Mouse (Mus musculus) liver, embryonic 14.5 days (tissue): ENCODE results near the gene Lrrn2. TPM values are rescaled to one million over a fixed set of nuclear protein-coding genes. Genes with fewer than 3 reads are reported as not detected.

ENCODE experiments used
- ATAC-seq: fragments of 200-750 bp; cut with Nextera tagmentation; 2 replicates; pipeline ENCODE4 v1.8.0; 2017; ENCODE audit warnings: moderate number of reproducible peaks, mild to moderate bottlenecking, moderate library complexity; ENCODE audit not compliant: insufficient read depth
- DNase-seq, 3 experiments: peaks; one replicate each; pipeline ENCODE4 v3.0.0-alpha.2; 2012 to 2013; ENCODE audit warnings: low read depth in 3 of 3, low spot score in 3 of 3
- H3K27ac ChIP-seq: fragments of 300-500 bp; sonication (generic); 2 replicates; pipeline ENCODE4 v1.5.1; 2014; ENCODE audit warnings: moderate library complexity, mild to moderate bottlenecking, control low read depth, inconsistent platforms
- H3K27me3 ChIP-seq: fragments of 300-500 bp; sonication (generic); 2 replicates; pipeline ENCODE4 v1.6.1; 2014; ENCODE audit warnings: mild to moderate bottlenecking, low read length, moderate library complexity; ENCODE audit not compliant: control insufficient read depth, insufficient read depth
- H3K36me3 ChIP-seq: fragments of 300-500 bp; sonication (generic); replicated peaks from 2 replicates; pipeline ENCODE4 v1.6.1; 2014; ENCODE audit warnings: low read depth; ENCODE audit not compliant: control insufficient read depth, insufficient read depth
- H3K4me1 ChIP-seq, 2 experiments: fragments of 200-500 bp in 1 of 2; fragments of 300-500 bp in 1 of 2; sonication (generic) in 1 of 2; replicated peaks; 2 replicates each; pipeline ENCODE4 v1.6.1; 2012 to 2014; ENCODE audit warnings: antibody characterized with exemption in 1 of 2, inconsistent platforms in 1 of 2, low read length in 1 of 2; ENCODE audit not compliant: control insufficient read depth in 2 of 2, insufficient read depth in 2 of 2
- H3K4me2 ChIP-seq: fragments of 300-500 bp; sonication (generic); 2 replicates; pipeline ENCODE4 v1.6.1; 2014; ENCODE audit warnings: low read depth, mild to moderate bottlenecking, control low read depth, moderate library complexity
- H3K4me3 ChIP-seq, 2 experiments: fragments of 200-500 bp in 1 of 2; fragments of 300-500 bp in 1 of 2; sonication (generic) in 1 of 2; 2 replicates each; pipeline ENCODE4 v1.5.1; 2012 to 2014; ENCODE audit warnings: low read depth in 2 of 2, low read length in 2 of 2, mild to moderate bottlenecking in 2 of 2, control low read depth in 1 of 2, inconsistent platforms in 1 of 2, moderate library complexity in 1 of 2; ENCODE audit not compliant: insufficient read depth in 1 of 2
- H3K9ac ChIP-seq: fragments of 300-500 bp; sonication (generic); replicated peaks from 2 replicates; pipeline ENCODE4 v1.6.1; 2014; ENCODE audit warnings: mild to moderate bottlenecking, control low read depth, moderate library complexity
- H3K9me3 ChIP-seq: fragments of 300-500 bp; sonication (generic); 2 replicates; pipeline ENCODE4 v1.6.1; 2016; ENCODE audit warnings: low read length, mixed read lengths; ENCODE audit not compliant: control insufficient read depth
- CTCF ChIP-seq: IDR thresholded peaks from 2 replicates; pipeline ENCODE4 v1.5.1; 2016; ENCODE audit warnings: antibody characterized with exemption, low read depth, control low read depth
- EP300 ChIP-seq: IDR thresholded peaks from 2 replicates; pipeline ENCODE4 v1.6.1; 2016; ENCODE audit warnings: antibody characterized with exemption, low read depth
- WGBS: fragments of 180-500 bp; shearing (Covaris S2); extraction: QIAGEN DNeasy Blood & Tissue Kit; methylation state at CpG from one replicate; pipeline ENCODE4 v1.1.7; 2014; ENCODE audit not compliant: insufficient replicate concordance; 5-methylcytosine and 5-hydroxymethylcytosine counted together
- polyA plus RNA-seq, 2 experiments: library from polyadenylated mRNA; depleted of rRNA in 1 of 2; stranded (reverse) in 1 of 2; unstranded in 1 of 2; fragments of >200 nt; fragmentation: Nextera tagmentation in 1 of 2; extraction: Ambion mirVana in 1 of 2; gene quantifications; 2 replicates each; pipeline versions ENCODE4 v1.2.1 to v1.2.3; 2012 to 2014

Gene Lrrn2
- polyA plus RNA-seq, 2 experiments = 0.03 TPM; not detected in 1

DNA sequence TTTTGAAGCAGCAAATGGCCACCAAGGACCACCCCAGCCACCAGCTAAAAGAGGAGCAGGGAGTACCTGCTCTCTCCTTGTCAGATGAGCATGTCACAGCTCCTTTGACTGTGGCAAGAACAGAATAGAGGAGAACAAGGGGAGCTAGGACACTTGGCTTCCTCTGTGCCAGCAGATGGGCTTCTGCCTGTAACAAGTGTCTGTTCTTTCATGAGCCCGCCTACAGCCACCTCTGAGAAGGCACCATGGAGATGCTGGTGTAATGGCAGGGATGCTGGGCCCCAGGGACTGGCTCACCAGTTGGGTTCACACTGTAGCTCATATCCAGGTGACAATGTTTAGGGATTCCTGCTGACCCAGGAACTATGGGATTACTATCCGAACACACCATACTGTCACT, 12.0 kb downstream of the Lrrn2 start:
- 59% methylated on average over 2 of the region's 2 CpGs for WGBS
- DNase-seq (no peak), ATAC-seq (no peak)
- Histone ChIP-seq H3K4me3 (no peak overlapping the region), H3K4me2 (no peak overlapping the region), H3K27me3 (no peaks in the 10 kb centered on the region), H3K27ac (no peak overlapping the region), H3K4me1 (peaks cover 0 to 3% of the 10 kb centered on the region in 2 experiments; a peak in 1 of 4 replicates), H3K36me3 (no peaks in the 10 kb centered on the region), H3K9me3 (no peaks in the 10 kb centered on the region), H3K9ac (no peak overlapping the region)
- no peak for TF ChIP-seq CTCF
- no peak for TF ChIP-seq EP300

DNA sequence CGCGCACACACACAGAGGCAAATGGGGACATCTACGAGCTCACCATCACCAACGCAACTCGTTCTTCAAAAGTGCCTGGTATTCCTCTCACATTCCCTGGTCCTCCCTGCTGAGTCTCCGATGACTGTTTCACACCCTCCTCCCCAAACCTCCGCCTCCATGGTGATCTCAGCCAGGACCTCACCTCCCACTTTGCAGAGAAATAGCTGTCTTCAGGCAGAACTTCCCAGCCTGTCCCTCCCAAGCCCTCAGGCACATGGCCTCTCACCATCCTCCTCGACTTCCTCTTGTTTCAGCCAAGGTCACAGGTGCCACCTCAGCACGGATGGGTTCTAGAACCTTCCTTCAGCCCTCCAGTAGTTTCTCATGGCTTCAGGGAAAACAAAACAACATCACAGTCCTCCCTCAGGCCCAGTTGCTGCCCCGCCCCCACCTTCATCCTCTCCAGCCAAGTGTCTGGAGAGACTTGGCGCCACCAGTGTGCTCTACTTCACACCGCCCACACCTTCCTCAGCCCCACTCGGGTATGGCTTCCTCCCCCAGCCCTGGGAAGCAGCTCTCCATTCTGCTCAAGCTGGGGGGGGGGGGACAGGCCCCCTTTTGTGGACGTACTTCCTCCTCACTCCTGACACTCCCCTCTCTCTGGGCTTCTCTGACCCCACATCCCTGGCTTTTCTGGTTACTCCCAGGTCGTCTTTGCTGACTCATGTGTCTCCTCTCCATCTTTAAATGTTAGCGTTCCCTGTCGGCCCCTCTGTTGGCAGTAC, 13.4 kb downstream of the Lrrn2 start:
- H3K4me2 ChIP-seq = no peak overlapping the region
- WGBS = 40% methylated on average over 17 of the region's 17 CpGs
- no peaks in the 10 kb centered on the region for H3K27me3 ChIP-seq
- DNase-seq (no peak), ATAC-seq (no peak)
- no peaks in the 10 kb centered on the region for H3K36me3 ChIP-seq
- H3K27ac ChIP-seq = no peak overlapping the region
- H3K4me3 ChIP-seq = no peak overlapping the region
- no peak overlapping the region for H3K9ac ChIP-seq
- H3K4me1 ChIP-seq = peaks cover 0 to 3% of the 10 kb centered on the region in 2 experiments; a peak in 1 of 4 replicates
- no peaks in the 10 kb centered on the region for H3K9me3 ChIP-seq
- TF ChIP-seq EP300 = no peak
- no peak for TF ChIP-seq CTCF

DNA sequence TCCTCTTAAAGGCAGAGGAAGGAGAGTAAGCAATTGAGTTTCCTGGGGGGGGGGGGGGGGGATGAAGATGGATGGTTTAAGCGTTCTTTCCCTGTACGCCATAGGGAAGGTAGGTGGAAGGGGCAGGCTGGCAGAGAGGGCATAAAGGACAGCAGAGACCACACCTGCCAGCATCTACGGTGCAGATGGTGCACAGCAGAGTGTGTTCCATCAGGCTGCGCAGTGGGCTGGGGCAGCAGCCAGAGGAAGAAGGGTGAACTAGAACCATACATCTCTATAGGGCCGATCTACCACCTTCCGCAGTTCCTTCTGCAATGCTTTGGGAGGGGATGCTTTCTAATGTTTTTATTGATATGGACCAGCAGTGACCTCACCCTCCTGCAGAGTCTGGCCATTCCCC, 19.0 kb downstream of the Lrrn2 start:
- no peak for ATAC-seq
- 73% methylated on average over 6 of the region's 6 CpGs for WGBS
- no peak for TF ChIP-seq CTCF

DNA sequence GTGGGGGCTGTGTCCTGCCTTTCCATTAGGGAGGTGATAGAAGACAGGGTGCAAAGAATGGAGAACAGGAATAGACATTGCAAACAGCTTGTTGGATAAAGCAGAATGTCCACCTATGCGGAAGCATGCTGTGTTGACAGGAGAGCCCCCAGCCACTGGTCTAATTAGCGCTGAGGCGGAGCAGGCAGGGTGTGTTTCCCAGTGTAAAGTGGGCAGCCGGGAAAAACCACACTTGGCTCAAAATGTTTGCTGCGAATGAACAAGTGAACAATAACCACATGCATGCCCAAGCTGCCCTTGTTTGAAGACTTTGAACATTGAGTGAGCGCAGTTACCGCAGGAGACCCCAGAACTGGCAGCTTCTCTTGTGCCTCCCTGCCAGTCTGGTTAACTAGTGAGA, 19.6 kb downstream of the Lrrn2 start:
- H3K27me3 ChIP-seq = no peaks in the 10 kb centered on the region
- TF ChIP-seq CTCF (no peak), EP300 (no peak)
- ATAC-seq (no peak), DNase-seq (no peak)
- no peak overlapping the region for H3K4me2 ChIP-seq
- H3K4me3 ChIP-seq = no peak overlapping the region
- H3K4me1 ChIP-seq = no peaks in the 10 kb centered on the region
- H3K9ac ChIP-seq = no peak overlapping the region
- no peaks in the 10 kb centered on the region for H3K36me3 ChIP-seq
- no peaks in the 10 kb centered on the region for H3K9me3 ChIP-seq
- H3K27ac ChIP-seq = no peak overlapping the region
- WGBS = 69% methylated on average over 7 of the region's 7 CpGs

More for the DNA sequence above, 19.0 kb downstream of the Lrrn2 start:
- H3K27ac ChIP-seq = no peak overlapping the region
- no peak for DNase-seq
- H3K9me3 ChIP-seq = no peaks in the 10 kb centered on the region
- no peaks in the 10 kb centered on the region for H3K36me3 ChIP-seq
- no peaks in the 10 kb centered on the region for H3K4me1 ChIP-seq
- H3K9ac ChIP-seq = no peak overlapping the region
- no peaks in the 10 kb centered on the region for H3K27me3 ChIP-seq
- H3K4me3 ChIP-seq = no peak overlapping the region
- H3K4me2 ChIP-seq = no peak overlapping the region

DNA sequence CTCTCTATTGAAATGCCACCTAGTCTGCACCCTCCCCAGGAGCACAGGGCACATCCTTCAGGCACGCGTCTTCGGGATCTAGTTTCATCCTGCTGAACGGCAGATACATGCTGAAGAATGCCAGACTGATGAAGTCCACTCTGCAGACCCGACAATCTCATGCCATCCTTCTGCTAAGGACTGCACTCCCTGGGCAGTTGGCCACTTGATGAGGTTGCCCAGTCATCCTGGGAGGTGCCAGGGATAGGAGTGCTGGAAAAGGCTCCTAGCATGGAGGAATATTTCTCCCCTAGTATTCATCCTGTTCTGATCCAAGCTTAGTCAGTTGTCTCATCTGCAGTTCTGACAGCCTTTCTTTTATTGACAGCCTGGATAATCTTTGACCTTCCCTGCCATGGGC, 20.9 kb downstream of the Lrrn2 start:
- no peak overlapping the region for H3K4me2 ChIP-seq
- H3K4me1 ChIP-seq = no peaks in the 10 kb centered on the region
- no peak overlapping the region for H3K27ac ChIP-seq
- H3K9me3 ChIP-seq = no peaks in the 10 kb centered on the region
- no peaks in the 10 kb centered on the region for H3K27me3 ChIP-seq
- TF ChIP-seq CTCF (no peak), EP300 (no peak)
- no peak for DNase-seq
- H3K36me3 ChIP-seq = no peaks in the 10 kb centered on the region
- no peak overlapping the region for H3K9ac ChIP-seq
- WGBS = 66% methylated on average over 5 of the region's 5 CpGs
- ATAC-seq = no peak
- no peak overlapping the region for H3K4me3 ChIP-seq
